Mouse (Mus musculus): ENCODE measurements at regions not wholly inside any gene's neighbourhood (a gene's known extent, or its start where the extent isn't known, plus 50 kb on each side); places are given as distances from the start of the nearest gene placed in this dataset.

DNA sequence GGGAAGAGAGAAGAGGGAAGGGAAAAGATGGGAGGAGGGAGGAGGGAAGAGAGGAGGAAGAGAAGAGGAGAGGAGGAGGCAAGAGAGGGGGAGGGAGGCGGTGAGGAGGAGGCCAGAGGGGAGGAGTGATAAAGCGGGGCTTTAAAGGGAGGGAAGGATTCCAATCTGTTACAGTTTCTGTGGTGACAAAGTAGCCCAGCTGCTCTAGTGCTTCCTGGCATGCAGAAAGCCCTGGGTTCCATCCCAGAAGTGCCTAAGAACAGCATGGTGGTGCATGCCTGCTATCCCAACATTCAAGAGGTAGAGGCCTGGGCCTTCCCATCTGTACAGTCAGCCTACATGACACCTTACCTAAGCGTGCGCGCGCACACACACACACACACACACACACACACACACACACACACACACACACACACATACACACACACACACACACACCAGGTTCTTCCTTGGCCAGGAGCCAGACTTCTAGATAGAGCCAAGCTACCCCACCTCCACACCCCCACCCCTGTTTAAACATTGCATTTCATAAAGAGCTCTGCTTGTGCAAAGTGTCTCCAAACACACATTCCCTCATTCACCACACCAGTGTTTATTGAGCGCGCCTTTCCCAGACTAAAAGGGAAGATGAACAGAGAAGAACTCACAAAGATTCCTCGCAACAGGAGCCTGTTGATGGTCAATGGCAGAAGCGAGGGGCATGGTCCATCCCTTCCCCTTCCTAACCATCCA lies 226.4 kb downstream of the Cbln4 start:
- WGBS: 80% methylated on average over 10 of the region's 10 CpGs
- no peak for DNase-seq (ENCODE audit: low read depth, low spot score)

DNA sequence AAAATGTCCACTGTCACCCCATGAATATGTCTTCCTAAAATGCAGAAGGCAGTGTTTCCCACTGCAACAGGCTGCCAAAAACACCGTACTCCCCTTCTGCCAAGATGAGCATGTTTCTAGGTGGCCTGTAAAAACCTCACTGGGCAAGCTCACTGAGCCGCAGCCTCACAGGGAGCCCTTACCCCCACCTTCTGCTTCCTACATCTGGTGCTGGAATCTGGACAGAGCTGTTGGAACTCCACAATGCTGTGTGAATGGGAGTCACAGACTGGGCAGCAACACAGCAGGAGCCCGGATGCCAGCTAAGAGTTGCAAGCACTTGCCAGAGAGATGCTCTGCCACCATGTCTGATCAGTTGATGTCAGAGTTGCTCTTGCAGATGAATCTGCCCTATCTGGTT lies 230.6 kb downstream of the Cbln4 start:
- no peak for DNase-seq (ENCODE audit: low read depth, low spot score)
- WGBS: 87% methylated on average over 3 of the region's 3 CpGs

DNA sequence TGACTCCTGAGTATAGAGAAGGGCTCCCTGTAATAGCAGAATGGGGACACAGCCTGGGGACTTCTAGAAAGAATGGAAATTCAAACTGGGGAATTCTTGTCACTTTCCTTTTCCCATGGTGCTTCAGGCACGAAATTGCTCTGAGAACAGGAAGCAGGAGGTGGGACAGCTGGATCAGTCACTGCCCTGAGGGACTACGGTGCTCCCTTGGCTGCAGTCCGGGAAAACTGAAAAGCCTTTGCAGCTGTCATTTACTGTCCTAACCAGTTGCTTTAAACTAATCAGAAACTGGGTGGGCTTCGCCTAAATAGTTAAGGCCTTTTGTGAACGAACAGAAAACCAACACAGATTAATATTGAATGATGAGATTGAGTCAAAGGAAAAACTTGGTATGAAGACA lies 237.9 kb downstream of the Cbln4 start:
- no peak for DNase-seq (ENCODE audit: low read depth, low spot score)
- WGBS: 65% methylated on average over 5 of the region's 5 CpGs

DNA sequence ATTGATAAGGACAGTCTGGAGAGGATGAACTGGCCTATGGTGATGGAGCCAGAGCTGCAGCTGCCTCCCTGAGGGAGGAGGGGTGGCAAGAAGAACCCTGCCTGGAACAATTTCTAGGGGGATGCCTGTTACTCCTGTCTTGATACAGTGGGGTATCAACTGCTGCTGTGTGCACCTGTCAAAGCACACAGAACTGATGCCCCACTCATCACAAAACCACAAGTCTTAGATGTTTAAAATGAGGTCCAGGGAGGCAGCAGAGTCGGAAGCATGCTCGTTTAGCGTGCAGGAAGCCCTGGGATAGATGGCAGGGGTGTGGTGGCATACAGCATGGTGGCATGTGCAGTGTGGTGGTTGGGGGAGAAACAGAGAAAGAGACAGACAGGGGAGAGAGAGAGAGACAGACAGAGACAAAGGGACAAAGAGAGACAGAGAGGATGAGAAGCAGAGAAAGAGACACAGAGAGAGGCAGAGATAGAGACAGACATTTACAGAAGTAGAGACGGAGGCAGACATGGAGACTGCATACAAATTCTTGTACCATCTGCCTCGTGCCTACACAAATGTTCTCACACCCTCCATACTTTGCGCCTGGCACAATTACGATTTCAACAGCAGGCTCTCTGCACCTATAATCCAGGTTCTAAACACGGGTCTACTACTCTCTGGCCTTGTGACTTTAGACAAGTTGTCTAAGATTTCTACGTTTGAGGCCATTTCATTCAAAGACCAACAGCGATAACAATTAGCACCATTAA lies 242.6 kb downstream of the Cbln4 start:
- no peak for DNase-seq (ENCODE audit: low read depth, low spot score)

DNA sequence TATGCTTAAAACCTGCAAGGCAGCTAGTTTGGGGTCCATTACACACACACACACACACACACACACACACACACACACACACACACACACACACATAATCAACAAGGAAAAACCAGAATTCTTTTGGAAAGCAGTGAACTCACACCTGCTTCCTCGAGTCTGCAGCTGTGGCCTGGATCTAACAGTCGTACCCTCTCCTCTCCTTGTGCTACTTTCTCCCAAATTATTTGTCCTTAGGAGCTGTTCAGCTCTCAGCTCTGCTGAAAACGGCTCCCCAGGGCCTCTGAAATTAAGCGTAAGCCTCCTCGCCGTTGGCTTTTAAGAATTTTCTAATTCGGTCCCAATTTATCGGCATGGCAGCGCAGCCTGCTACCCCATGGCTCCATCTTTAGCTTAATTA lies 243.9 kb downstream of the Cbln4 start:
- WGBS: 60% methylated on average over 9 of the region's 9 CpGs

More for the DNA sequence above, 242.6 kb downstream of the Cbln4 start:
- 80% methylated on average over 10 of the region's 10 CpGs for WGBS

DNA sequence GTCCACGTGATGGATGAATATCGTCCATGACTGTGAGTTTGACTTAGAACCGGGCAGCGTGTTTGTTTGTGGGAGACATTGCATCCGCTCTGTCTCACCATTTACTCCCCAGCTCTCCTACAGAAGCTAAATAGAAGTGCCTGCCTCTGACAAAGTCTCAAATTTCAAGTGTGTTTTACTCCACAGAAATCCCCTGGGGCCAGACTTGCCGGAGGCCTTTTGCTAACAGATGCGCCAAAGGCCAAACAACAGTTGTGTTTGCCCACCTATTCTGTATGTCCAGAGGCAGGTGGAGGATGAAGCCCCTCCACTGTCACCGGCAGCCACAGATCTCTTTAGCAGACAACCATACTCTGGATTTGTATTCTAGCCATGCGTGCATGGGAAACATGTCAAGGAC lies 252.6 kb downstream of the Cbln4 start:
- 58% methylated on average over 9 of the region's 9 CpGs for WGBS
- no peak for DNase-seq (ENCODE audit: low read depth, low spot score)

More for the DNA sequence above, 243.9 kb downstream of the Cbln4 start:
- DNase-seq (ENCODE audit: low read depth, low spot score): no peak

GRCm38 (mm10) chr2:171766193-171766930 lies 276.9 kb downstream of the Cbln4 start:
- no peak for DNase-seq (ENCODE audit: low read depth, low spot score)
- 78% methylated on average over 7 of the region's 7 CpGs for whole genome bisulfite sequencing

DNA sequence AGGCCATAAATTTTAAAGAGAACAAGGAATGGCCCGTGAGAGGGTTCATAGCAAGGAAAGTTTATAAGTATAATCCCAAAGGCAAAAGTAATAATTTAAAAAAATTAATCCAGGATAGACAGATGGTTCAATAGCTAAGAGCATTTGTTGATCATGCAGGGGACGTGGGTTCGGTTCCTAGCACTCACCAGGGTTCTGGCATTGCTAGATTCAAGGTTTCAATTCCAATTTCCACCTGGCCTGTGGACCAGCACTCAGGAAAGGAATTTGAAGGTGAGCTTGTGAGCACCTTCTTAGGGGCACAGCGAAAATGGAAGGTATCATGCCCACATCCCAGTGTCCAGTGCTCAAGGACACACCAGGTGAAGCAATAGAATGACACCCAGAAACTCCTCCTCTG lies 278.2 kb downstream of the Cbln4 start:
- 79% methylated on average over 4 of the region's 4 CpGs for WGBS
- DNase-seq (ENCODE audit: low read depth, low spot score): no peak

GRCm38 (mm10) chr2:171753502-171753901 lies 289.8 kb downstream of the Cbln4 start:
- 84% methylated on average over 9 of the region's 9 CpGs for WGBS
- DNase-seq (ENCODE audit: low read depth, low spot score): no peak

DNA sequence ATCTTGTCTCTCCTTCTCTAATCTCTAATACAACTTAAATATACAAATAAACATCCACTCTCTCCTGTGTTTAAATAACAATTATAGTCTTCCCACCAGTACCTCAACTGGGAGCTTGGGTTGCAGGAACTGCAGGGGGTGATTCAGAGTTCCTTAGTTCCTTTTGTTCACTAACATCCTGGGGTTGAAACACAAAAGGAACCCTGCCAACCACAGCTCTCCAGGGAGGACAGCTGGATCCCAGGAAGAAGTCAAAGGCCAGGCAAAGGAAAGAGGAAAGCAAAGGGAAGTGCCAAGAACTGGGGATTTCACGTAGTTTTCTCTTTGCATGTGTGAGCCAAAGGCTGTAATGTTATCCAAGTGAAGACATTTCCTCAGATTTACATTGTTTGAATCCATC lies 296.1 kb downstream of the Cbln4 start:
- 56% methylated on average over 1 of the region's 1 CpGs for WGBS

GRCm38 (mm10) chr2:171743111-171743510 lies 300.2 kb downstream of the Cbln4 start:
- 36% methylated on average over 2 of the region's 2 CpGs for WGBS
- DNase-seq (ENCODE audit: low read depth, low spot score): no peak

More for the DNA sequence above, 296.1 kb downstream of the Cbln4 start:
- DNase-seq (ENCODE audit: low read depth, low spot score): no peak

DNA sequence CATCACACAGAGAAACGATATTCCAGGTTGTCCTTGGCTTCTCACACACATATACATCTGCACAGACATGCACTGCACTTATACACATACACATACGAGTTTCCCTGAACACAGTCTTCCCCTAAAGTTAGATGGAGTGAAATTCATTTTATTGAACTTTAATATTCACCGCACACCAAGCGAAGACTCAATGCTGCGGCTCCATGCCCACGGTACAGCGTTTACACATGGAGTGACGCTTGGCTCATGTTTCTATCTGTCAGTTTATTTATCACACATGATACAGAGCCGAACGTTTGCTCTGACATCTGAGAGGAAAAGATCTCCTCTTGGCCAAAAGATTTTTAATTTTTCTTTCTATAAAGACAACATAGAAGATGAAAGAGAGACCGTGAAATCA lies 300.6 kb downstream of the Cbln4 start:
- DNase-seq (ENCODE audit: low read depth, low spot score): no peak
- WGBS: 60% methylated on average over 11 of the region's 11 CpGs

GRCm38 (mm10) chr2:171737761-171738160 lies 305.5 kb downstream of the Cbln4 start:
- no peak for DNase-seq (ENCODE audit: low read depth, low spot score)
- WGBS: 94% methylated on average over 8 of the region's 8 CpGs

DNA sequence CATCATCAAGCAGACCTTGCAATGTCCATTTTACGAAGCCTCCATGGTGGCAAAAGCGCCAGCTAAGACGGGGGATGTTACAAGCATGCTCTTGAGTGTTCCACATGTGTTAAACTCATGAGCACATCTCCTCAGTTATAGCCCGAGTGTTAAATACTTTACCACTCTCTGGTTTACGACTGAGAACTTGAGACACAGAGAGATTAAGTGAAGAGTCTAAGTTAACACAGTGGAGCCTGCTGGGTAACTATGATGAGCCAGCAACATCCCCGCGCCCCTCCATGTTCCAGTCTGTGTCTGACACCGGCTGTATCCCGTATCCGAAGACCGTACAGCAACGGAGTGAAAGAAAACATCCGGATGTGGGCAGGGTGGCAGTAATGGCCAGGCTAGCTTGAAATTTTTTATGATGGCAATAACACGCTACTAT lies 308.2 kb downstream of the Cbln4 start:
- peak; percentile 40 for DNase-seq (ENCODE audit: low read depth, low spot score)
- WGBS: 11% methylated on average over 14 of the region's 14 CpGs

GRCm38 (mm10) chr2:171734634-171734987 lies 308.7 kb downstream of the Cbln4 start:
- no peak for DNase-seq (ENCODE audit: low read depth, low spot score)
- WGBS: 43% methylated on average over 4 of the region's 4 CpGs

DNA sequence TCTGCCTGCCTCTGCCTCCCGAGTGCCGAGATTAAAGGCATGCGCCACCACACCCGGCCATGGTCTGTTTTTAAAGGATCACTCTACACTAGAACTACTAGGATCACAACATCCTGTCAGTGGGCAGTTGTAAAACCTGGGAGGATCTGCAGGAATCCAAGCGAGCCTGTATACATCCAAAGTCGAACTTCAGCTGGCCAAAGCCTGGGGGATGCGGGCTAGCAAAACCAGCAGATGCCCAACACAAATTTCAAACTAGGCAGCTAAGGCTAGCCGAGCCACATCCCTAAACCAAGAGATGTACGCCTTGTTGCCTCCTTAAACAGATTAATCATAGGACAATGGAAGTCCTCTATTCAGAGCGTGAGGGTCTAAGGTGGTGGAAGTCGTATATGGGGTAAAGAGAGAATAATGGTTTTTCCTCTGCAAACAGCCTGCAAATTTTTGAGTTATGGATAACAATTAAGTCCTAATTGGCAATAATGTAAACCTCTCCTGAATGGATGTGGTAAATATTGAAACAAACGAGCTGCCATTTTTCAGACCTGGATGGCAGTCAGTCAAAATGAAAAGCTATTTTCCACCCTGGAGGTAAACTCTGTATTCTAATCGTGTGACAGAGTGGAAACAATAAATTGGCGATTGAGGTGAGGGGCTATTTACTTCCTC lies 309.2 kb downstream of the Cbln4 start:
- 80% methylated on average over 14 of the region's 14 CpGs for WGBS
- no peak for DNase-seq (ENCODE audit: low read depth, low spot score)

GRCm38 (mm10) chr2:171719269-171719668 lies 324.0 kb downstream of the Cbln4 start:
- WGBS: 43% methylated on average over 5 of the region's 5 CpGs
- DNase-seq (ENCODE audit: low read depth, low spot score): peak; percentile 16

- peak; percentile 18 for DNase-seq (ENCODE audit: low read depth, low spot score)
- 29% methylated on average over 5 of the region's 5 CpGs for WGBS
Measured at GRCm38 (mm10) chr2:171718855-171719254, 324.4 kb downstream of the Cbln4 start.

DNA sequence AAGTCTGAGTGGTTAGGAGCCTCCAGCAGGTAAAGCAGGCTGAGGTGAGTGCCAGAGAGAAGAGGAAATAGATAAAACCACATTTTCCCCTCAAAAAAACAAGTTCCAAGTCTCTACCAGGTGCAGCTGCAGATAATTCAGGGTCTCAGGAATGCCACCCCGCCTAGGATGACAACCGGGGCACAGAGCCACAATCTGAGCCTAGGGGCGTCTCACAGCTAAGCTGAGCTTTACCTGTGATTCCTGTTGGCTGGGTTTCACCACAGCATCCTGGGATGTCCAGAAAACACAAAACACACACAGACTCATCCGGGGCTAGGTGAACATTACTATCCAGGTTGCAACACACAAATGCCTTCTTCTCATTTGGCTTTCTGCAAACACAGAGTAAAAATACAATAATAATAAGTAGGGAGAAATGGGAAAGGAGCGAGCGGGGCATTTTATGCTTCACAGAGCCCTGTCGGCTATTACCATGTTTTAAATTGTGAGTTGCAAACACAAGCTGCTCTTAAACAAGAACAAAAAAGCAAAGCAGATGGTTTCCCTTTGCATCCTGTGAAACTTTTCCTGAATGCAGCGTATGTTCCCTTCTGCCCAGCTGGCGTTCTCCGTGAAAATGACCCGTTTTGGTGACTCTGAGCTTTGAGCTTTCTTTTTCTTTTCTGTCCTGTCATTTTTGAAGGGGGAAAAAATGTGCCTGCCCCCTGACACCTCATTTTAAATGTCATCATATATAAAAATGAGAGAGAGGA lies 330.3 kb downstream of the Cbln4 start:
- 78% methylated on average over 11 of the region's 11 CpGs for WGBS
- DNase-seq (ENCODE audit: low read depth, low spot score): no peak
